Mouse (Mus musculus) testis, adult 2 months (tissue): Measurements from ENCODE around the gene Car12.

Experiments used
- CTCF ChIP-seq: fragments of 200-500 bp; IDR thresholded peaks from 2 replicates; pipeline ENCODE4 v1.5.1; 2012; ENCODE audit warnings: low read depth, mild to moderate bottlenecking, inconsistent platforms, low read length, moderate library complexity; ENCODE audit not compliant: control insufficient read depth, insufficient read depth, insufficient replicate concordance
- POLR2A ChIP-seq: fragments of 200-500 bp; IDR thresholded peaks from 2 replicates; pipeline ENCODE4 v1.6.1; 2012; ENCODE audit warnings: low read depth, mild to moderate bottlenecking, inconsistent platforms, low read length, moderate library complexity; ENCODE audit not compliant: control insufficient read depth

- TF ChIP-seq CTCF (no peak), POLR2A (no peak)
Measured at GRCm38 (mm10) chr9:66715361-66715760, 1.9 kb downstream of the Car12 start.
